Mouse (Mus musculus) forebrain, postnatal 0 days (tissue): Measurements from ENCODE around the gene Primpol. TPM values are rescaled to one million over a fixed set of nuclear protein-coding genes. Genes with fewer than 3 reads are reported as not detected.
A peak's percentile ranks its signal among the peaks of the same experiment; 100 is the strongest.

Experiments used
- ATAC-seq: fragments of 200-750 bp; cut with Nextera tagmentation; 2 replicates; pipeline ENCODE4 v1.8.0; 2017; ENCODE audit warnings: mild to moderate bottlenecking, moderate library complexity
- DNase-seq: peaks from one replicate; pipeline ENCODE4 v3.0.0-alpha.2; 2015
- H3K27ac ChIP-seq: fragments of 300-500 bp; sonication (generic); 2 replicates; pipeline ENCODE4 v1.5.1; 2014; ENCODE audit warnings: low read depth, mild to moderate bottlenecking, antibody characterized with exemption, low read length, moderate library complexity, mixed read lengths
- H3K27me3 ChIP-seq: fragments of 300-500 bp; sonication (generic); 2 replicates; pipeline ENCODE4 v1.6.1; 2014; ENCODE audit warnings: mild to moderate bottlenecking, low read length, mixed read lengths; ENCODE audit not compliant: insufficient read depth
- H3K36me3 ChIP-seq: fragments of 300-500 bp; sonication (generic); 2 replicates; pipeline ENCODE4 v1.6.1; 2014; ENCODE audit warnings: mild to moderate bottlenecking, moderate library complexity; ENCODE audit not compliant: insufficient read depth
- H3K4me1 ChIP-seq: fragments of 300-500 bp; sonication (generic); 2 replicates; pipeline ENCODE4 v1.6.1; 2014; ENCODE audit warnings: antibody characterized with exemption; ENCODE audit not compliant: insufficient read depth
- H3K4me2 ChIP-seq: fragments of 300-500 bp; sonication (generic); 2 replicates; pipeline ENCODE4 v1.6.1; 2014; ENCODE audit warnings: low read depth, mild to moderate bottlenecking, moderate library complexity
- H3K4me3 ChIP-seq: fragments of 300-500 bp; sonication (generic); 2 replicates; pipeline ENCODE4 v1.5.1; 2014; ENCODE audit warnings: low read depth, low read length, mixed read lengths
- H3K9ac ChIP-seq: fragments of 300-500 bp; sonication (generic); 2 replicates; pipeline ENCODE4 v1.6.1; 2014; ENCODE audit warnings: mild to moderate bottlenecking
- H3K9me3 ChIP-seq: fragments of 300-500 bp; sonication (generic); 2 replicates; pipeline ENCODE4 v1.6.1; 2016; ENCODE audit warnings: low read length
- CTCF ChIP-seq: sonication (generic); IDR thresholded peaks from 2 replicates; pipeline ENCODE4 v1.5.1; 2016; ENCODE audit warnings: antibody characterized with exemption, control low read depth, low read depth
- WGBS: fragments of 180-500 bp; shearing (Covaris S2); extraction: QIAGEN DNeasy Blood & Tissue Kit; methylation state at CpG from one replicate; pipeline ENCODE4 v1.1.7; 2014; 5-methylcytosine and 5-hydroxymethylcytosine counted together
- polyA plus RNA-seq: library from polyadenylated mRNA; unstranded; fragments of >200 nt; fragmentation: Nextera tagmentation; extraction: Ambion mirVana; gene quantifications from 2 replicates; pipeline ENCODE4 v1.2.1, GENCODE M21; 2015
- total RNA-seq: library from RNA; depleted of rRNA; stranded (reverse); fragments of >200 nt; gene quantifications from 2 replicates; pipeline ENCODE4 v1.2.3, GENCODE M21; 2014

Primpol gene
- total and polyA plus RNA-seq, 2 experiments from 2014 or later: 3.8 to 5.4 TPM

DNA sequence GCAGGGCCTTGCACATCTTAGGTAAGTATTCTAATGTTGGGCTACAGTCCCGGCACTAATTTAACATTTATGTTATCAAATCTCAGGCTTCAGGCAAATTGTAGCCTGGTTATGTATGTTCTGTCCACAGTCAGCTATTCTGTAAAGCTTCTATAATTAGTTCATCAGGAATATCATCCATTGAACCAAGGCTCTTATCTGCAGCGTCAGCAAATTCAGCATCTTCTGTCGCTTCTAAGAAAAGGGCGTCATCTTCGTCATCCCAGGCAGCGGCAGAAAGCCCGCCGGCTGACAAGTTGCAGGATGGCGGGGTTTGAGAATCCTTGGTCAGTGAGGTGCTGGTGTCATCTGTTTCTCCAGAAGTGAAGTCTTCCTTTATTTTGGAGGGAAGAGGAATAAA is 38.2 kb downstream of the Primpol start:
- H3K9ac ChIP-seq: no peak overlapping the region
- 95% methylated on average over 9 of the region's 9 CpGs for WGBS
- H3K27ac ChIP-seq: no peak overlapping the region
- no peaks in the 10 kb centered on the region for H3K4me1 ChIP-seq
- ATAC-seq: no peak
- DNase-seq: no peak
- H3K4me2 ChIP-seq: no peak overlapping the region
- no peak overlapping the region for H3K4me3 ChIP-seq
- TF ChIP-seq CTCF: no peak
- peaks cover 30% of the 10 kb centered on the region for H3K36me3 ChIP-seq
- H3K27me3 ChIP-seq: no peaks in the 10 kb centered on the region
- no peaks in the 10 kb centered on the region for H3K9me3 ChIP-seq

DNA sequence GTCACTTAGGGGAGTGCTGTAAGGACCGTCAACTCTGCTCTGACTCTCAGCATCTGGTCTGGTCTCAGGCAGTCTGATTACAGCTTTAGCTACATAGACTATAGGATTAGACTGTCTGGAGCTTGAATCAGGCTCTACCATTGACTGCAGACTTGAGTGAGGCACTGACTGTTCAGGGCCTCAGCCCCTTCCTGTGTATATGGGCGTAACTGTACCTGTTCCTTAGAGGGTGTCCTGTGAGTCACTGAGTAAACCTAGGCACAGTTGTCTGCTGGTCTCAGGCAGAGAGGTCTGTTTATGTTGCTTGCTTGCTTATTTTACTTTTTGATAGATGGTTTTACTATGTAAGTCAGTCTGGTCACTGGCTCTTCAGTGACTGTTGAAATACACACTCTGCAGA is 43.0 kb downstream of the Primpol start:
- Histone ChIP-seq H3K27me3 (no peaks in the 10 kb centered on the region), H3K4me1 (no peaks in the 10 kb centered on the region), H3K27ac (no peak overlapping the region), H3K36me3 (peaks cover 20% of the 10 kb centered on the region), H3K9me3 (no peaks in the 10 kb centered on the region), H3K9ac (no peak overlapping the region), H3K4me2 (no peak overlapping the region), H3K4me3 (no peak overlapping the region)
- WGBS: 91% methylated on average over 2 of the region's 2 CpGs
- no peak for TF ChIP-seq CTCF
- no peak for ATAC-seq
- no peak for DNase-seq

DNA sequence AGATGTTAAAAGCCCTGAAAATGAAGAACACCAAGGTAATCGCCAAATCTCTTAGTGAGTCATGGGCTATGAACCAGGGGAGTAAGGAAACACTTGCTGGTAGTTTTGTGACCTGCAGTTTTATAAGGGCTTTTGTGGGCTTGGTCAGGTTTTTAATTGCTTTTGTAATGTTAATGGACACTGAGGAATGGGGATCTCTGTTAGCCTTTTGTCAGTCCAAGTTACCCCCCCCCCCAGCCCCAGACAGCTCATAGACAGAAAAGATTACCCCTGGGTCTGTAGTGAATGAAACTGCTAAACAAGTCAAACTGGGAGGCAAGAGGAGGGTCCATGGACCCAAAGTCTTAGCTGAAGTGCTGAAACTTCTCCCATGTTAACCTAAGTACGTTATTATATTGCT is 43.6 kb downstream of the Primpol start:
- TF ChIP-seq CTCF: no peak
- no peak overlapping the region for H3K27ac ChIP-seq
- no peak for ATAC-seq
- H3K9me3 ChIP-seq: no peaks in the 10 kb centered on the region
- no peak overlapping the region for H3K4me2 ChIP-seq
- peaks cover 14% of the 10 kb centered on the region for H3K36me3 ChIP-seq
- no peak for DNase-seq
- H3K4me3 ChIP-seq: no peak overlapping the region
- H3K9ac ChIP-seq: no peak overlapping the region
- H3K27me3 ChIP-seq: no peaks in the 10 kb centered on the region
- no peaks in the 10 kb centered on the region for H3K4me1 ChIP-seq
- whole genome bisulfite sequencing: 75% methylated on average over 2 of the region's 2 CpGs

DNA sequence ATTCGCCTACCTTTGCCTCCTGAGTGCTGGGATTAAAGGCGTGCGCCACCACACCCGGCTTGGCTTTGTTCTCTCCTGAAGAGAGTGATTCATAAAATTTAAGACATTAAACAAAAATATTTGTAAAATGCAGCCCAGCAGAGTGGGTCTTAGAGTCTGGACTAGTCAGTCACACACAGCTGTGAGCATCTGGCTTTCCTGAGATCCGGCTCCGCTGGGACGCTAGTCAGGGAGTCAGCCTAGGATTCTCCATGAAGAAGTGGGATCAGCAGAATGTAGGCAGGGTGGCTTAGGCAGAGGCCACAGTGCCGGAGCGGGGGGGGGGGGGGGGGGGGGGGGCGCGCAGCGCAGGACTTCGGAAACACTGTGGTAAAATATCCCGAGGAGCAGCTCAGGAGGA is 46.3 kb downstream of the Primpol start:
- no peaks in the 10 kb centered on the region for H3K27me3 ChIP-seq
- DNase-seq: no peak
- H3K4me2 ChIP-seq: no peak overlapping the region
- no peaks in the 10 kb centered on the region for H3K4me1 ChIP-seq
- no peak for TF ChIP-seq CTCF
- H3K4me3 ChIP-seq: no peak overlapping the region
- no peaks in the 10 kb centered on the region for H3K36me3 ChIP-seq
- no peaks in the 10 kb centered on the region for H3K9me3 ChIP-seq
- H3K27ac ChIP-seq: no peak overlapping the region
- H3K9ac ChIP-seq: no peak overlapping the region
- no peak for ATAC-seq
- WGBS: 94% methylated on average over 10 of the region's 14 CpGs

DNA sequence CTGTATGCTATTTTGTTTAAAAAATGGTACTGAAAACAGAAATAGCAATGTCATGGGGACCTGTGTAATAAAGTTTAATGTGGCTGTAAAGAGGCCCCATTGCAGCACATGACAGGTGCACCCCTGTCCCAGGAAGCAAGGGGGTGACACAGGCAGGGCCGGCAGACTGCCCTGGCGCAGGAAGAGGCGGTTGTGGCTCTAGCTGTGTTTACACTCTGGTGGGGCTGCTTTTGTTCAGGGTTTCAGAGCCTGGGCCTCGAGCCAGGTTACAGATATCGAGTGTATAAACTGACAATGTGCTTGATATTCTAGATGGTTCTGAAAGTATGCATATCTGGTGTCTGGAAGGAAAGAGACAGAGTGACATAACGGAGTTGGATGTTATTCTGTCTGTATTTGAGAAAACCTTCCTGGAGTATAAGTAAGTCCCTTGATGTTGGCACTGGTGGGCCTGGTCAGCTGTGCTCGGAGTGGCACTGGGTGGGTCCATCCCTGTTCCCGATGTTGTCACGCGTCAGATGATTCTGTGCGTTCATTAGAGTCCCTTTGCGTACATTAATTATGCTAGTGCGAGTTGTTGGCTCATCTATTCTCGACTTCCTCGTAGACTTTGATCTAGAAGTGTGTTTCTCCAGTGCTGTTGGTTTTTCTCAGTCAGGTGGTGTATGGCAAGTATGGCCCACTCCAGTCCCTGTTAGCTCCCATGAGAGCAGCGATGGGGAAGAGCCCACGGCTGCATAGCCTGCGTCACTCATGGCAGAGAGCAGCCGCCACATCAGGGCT is 47.2 kb downstream of the Primpol start:
- no peak overlapping the region for H3K4me2 ChIP-seq
- TF ChIP-seq CTCF: no peak
- no peak overlapping the region for H3K4me3 ChIP-seq
- no peaks in the 10 kb centered on the region for H3K36me3 ChIP-seq
- H3K27ac ChIP-seq: no peak overlapping the region
- WGBS: 84% methylated on average over 19 of the region's 19 CpGs
- no peaks in the 10 kb centered on the region for H3K4me1 ChIP-seq
- DNase-seq: no peak
- H3K27me3 ChIP-seq: no peaks in the 10 kb centered on the region
- H3K9ac ChIP-seq: no peak overlapping the region
- H3K9me3 ChIP-seq: no peaks in the 10 kb centered on the region
- no peak for ATAC-seq

DNA sequence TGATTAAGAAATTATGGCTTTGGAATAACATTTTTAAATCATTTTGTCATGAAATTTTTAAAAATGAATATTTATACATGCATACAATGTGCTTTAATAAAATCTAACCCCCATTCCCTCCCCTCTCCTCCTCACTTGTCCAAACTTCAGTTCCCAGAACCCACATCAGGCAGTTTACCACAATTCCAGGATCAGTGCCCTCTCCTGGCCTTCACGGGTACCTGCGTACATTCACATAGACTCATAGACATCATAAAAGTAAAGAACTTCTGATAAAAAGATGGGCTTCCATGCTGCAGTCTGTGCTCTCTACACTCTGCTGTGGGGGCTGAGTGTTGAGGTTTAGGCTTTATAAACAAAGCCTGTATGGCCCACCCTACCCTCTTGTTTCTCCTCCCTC is 48.1 kb downstream of the Primpol start:
- no peaks in the 10 kb centered on the region for H3K4me1 ChIP-seq
- no peak overlapping the region for H3K4me3 ChIP-seq
- no peaks in the 10 kb centered on the region for H3K9me3 ChIP-seq
- no peaks in the 10 kb centered on the region for H3K27me3 ChIP-seq
- H3K9ac ChIP-seq: no peak overlapping the region
- H3K27ac ChIP-seq: no peak overlapping the region
- 85% methylated on average over 2 of the region's 2 CpGs for WGBS
- no peak for DNase-seq
- peak; percentile 61 for TF ChIP-seq CTCF
- no peaks in the 10 kb centered on the region for H3K36me3 ChIP-seq
- H3K4me2 ChIP-seq: no peak overlapping the region
- ATAC-seq: 0 out of 2 replicates have a peak, but pooled peaks have one; percentile 13

DNA sequence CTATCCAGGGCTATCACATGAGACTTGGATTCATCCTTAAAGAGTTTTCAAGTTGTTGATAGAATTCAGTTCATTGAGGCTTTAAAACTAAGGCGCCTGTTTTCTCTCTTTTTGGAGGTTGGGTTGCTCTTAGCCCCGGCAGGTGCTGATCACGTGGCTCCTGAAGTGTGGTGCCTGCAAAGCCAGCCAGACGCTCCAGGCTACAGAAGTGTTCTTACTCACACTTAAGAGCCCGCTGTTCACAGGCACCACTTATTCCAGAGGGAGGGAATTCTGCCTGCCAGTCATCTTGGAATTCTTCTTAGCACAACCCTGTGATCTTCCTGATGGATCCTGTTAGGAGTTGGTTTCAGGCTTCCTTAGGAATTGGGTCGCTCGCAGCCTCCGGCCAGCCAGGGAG is 49.1 kb downstream of the Primpol start:
- DNase-seq (no peak), ATAC-seq (no peak)
- Histone ChIP-seq H3K9me3 (no peaks in the 10 kb centered on the region), H3K36me3 (0 out of 2 replicates have a peak, but pooled peaks cover under 1% of the 10 kb centered on the region), H3K27me3 (no peaks in the 10 kb centered on the region), H3K27ac (no peak overlapping the region), H3K4me3 (no peak overlapping the region), H3K4me2 (no peak overlapping the region), H3K9ac (no peak overlapping the region), H3K4me1 (no peaks in the 10 kb centered on the region)
- no peak for TF ChIP-seq CTCF
- 89% methylated on average over 8 of the region's 8 CpGs for WGBS
